Mouse (Mus musculus) mouse embryonic stem cell (cell line): ENCODE measurements around the gene Tex14.
"Not testable (repeated sequence)": the region's sequence is repeated elsewhere in the genome, so short reads cannot be mapped to it uniquely, and the experiment has no call there.

Experiments used
- in situ Hi-C, 2 experiments: fragments of 300-500 bp; cut with MboI; formaldehyde crosslinking; loops; 1 replicate in 1 of 2; 3 replicates in 1 of 2; pipeline ENCODE4 v1.14.3; 2019 to 2020; ENCODE audit warnings: low sequenced_read_pairs in 2 of 2, low pct_unique_long_range_greater_than_20kb in 1 of 2, mixed read lengths in 1 of 2; ENCODE audit not compliant: unreplicated experiment in 1 of 2

Gene Tex14

DNA sequence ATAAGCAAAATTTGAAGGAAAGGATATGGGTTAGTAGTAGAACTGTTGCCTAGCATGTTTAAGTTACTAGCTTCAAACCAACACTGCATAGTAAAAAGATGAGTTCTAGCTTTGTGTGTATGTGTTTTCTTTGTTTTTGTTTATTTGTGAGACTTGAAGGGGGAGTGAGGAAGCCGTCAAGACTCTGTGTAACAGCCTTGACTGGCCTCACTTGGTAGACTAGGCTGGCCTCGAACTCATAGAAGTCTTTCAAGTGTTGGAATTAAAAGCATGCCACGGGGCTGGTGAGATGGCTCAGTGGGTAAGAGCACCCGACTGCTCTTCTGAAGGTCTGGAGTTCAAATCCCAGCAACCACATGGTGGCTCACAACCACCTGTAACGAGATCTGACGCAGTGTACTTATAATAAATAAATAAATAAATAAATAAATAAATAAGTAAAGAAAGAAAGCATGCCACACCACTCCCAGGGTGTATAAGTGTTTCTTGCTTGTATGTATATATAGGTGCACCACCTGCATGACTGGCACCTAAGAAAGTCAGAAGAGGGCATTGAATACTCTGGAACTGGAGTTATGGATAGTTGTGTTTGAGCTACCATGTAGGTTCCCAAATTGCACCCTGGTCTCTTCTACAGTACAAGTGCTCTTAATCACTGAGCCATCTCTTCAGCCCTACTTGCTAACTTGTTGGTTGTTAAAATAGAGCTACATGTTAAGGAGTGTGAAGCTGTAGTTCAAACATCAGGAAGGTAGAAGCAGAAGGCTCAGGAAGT is 18.9 kb downstream of the Tex14 start:
- in situ Hi-C loops = no loop called here

DNA sequence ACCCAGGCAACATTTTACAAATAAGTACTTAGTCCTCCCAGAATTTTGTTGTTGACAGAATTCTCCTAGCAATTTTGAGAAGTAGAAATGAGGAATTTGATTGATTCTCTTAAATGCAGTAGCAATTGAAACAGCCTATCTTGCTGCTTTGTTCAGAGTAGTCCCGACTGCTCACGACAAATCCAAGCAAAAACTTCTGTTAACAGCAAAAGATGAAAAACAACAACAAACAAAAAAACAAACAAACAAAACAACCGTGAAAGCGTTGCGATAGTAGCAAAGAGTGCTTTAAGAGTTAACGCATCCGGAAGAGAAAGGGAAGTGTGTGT is 21.2 kb downstream of the Tex14 start:
- in situ Hi-C loops = no loop called here

DNA sequence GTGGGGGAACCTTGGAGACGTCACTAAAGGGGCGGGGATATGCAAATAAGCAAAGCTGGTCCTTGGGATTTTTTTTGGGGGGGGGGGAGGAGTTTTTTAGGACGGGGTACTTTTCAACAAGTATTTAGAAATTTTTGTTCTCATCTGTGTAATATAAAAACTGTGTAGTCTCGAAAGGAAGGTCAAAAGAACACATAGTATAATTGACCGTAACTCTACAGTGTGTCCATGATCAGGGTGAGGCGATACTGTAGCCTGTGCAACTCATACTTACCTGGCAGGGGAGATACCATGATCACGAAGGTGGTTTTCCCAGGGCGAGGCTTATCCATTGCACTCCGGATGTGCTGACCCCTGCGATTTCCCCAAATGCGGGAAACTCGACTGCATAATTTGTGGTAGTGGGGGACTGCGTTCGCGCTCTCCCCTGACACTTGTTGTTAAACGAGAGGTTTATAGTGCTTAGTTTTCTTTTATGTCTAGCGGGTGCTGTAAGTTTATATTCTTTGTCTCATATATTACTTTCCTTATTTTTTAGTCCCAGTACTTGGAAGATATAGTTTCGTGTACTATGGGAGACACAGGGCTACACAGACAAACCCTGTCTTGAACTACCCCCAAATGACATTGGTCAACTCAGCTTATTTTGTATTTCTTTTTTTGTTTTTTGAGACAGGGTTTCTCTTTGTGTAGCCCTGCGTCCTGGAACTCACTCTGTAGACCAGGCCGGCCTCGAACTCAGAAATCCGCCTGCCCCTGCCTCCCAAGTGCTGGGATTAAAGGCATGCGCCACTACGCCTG is 21.8 kb downstream of the Tex14 start:
- in situ Hi-C loops = not testable (repeated sequence)

DNA sequence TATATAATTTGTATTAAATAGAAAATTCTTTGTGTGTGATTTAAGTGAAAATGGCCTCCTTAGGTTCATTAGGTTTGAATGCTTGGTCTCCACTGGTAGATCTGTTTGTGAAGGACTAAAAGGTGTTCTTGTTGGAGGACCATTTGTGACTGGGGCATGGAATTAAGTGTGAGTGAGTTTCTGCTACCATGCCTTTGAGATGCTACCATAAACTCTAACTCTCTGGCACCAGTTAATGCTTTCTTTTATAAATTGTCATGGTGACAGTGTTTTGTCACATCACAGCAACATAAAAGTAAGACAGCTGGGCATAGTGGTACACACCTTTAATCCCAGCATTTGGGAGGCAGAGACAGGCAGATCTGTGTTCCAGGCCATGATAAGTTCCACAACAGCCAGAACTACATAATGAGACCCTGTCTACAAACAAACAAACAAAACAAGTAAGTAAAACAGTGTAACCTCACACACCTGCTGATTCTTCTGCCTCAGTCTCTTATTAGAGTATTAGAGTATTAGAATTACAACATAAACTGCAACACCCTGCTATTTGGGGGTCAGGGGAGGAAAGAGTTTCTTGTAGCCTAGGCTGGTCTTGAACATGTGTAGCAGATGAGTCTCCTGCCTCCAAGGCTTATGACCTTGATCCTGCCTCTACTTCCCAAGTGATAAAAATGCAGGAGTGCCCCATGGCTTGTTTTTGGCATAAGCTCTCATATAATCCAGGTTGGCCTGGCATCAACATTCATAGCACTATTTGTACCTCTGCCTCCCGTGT is 22.6 kb downstream of the Tex14 start:
- in situ Hi-C loops = no loop called here

DNA sequence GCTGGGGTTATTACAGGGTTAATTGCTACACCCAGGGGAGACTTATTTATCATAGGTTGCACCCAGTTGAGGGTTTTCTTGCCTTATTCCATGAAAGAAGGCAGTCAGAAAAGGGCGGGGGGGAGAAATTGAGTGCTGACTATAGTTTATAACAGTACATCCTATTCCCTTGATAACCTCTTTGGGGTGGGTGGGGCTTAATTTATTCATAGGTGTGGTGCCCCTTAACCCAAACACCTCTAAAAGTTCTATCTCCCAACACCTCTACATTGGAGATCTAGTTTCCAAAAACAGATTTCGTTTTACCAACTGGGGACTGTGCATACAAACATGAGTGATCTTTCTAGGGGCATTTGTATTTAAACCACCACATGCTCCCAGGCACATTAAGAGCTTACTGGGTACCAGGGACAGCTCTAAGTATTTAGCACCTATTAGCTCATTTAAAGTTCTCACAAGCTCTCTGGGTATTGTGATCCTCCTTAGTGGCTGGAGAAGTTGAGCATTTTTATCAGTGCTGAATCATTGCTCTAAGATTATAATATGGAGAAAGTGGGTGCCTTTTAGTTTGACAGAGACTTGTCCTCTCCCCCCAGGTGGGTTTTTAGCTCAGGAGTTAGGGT is 23.3 kb downstream of the Tex14 start:
- in situ Hi-C loops = no loop called here

DNA sequence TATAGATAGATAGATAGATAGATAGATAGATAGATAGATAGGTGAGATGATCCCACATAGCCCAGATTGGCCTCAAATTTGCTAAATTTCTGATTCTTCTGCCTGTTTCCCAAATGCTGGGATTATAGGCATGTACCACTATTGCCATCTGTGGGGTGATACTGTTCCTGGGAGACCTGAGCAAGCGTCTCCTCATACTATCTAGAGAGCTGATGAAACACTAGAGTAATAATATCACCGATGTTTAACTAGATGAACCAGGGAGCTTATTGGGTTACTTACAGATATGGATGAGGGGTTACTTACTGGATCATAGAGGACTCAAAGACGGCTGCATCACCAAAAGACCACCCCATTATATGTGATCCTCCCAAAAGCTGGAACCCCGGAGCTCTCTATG is 24.5 kb downstream of the Tex14 start:
- in situ Hi-C loops = no loop called here

DNA sequence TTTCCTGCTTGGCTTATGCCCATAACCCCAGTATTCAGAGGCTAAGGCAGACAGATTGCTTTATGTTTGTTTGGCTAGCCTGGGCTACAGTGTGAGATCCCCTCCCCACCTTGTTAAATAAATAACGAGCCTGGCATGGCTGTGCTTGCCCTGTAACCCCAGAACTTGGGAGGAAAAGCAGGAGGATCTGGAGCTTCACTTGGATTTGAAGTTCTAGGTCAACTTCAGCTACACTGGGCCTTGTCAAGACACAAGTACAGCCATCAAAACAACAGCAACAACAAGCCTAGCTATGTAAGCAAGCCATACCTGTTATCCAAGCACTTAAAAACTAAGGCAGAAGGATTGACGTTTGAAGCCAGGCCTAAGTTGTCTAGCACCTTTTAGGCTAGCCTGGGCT is 25.5 kb downstream of the Tex14 start:
- in situ Hi-C loops = no loop called here

DNA sequence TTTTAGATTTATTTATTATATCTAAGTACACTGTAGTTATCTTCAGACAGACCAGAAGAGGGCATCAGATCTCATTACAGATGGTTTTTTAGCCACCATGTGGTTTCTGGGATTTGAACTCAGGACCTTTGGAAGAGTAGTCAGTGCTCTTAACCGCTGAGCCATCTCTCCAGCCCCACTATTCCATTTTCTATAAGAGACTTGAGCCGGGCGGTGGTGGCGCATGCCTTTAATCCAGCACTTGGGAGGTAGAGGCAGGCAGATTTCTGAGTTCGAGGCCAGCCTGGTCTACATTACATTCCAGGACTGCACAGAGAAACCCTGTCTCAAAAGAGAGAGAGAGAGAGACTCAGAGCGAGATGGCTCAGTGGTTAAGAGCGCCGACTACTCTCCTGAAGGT is 26.9 kb downstream of the Tex14 start:
- in situ Hi-C loops = not testable (repeated sequence)

DNA sequence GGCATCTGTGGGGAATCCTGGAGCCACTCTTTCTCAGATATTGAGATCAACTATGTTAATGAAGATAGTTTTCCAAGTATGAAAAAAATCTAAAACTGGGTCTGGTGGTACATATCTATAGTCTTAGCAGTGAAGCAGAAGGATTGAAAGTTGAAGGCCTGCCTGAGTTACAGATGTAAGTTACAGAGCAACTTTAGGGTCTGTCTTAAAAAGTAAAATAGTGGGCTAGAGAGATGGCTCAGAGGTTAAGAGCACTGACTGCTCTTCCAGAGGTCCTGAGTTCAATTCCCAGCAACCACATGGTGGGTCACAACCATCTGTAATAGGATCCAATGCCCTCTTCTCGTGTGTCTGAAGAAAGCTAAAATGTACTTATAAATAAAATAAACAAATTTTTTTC is 27.6 kb downstream of the Tex14 start:
- in situ Hi-C loops = no loop called here

DNA sequence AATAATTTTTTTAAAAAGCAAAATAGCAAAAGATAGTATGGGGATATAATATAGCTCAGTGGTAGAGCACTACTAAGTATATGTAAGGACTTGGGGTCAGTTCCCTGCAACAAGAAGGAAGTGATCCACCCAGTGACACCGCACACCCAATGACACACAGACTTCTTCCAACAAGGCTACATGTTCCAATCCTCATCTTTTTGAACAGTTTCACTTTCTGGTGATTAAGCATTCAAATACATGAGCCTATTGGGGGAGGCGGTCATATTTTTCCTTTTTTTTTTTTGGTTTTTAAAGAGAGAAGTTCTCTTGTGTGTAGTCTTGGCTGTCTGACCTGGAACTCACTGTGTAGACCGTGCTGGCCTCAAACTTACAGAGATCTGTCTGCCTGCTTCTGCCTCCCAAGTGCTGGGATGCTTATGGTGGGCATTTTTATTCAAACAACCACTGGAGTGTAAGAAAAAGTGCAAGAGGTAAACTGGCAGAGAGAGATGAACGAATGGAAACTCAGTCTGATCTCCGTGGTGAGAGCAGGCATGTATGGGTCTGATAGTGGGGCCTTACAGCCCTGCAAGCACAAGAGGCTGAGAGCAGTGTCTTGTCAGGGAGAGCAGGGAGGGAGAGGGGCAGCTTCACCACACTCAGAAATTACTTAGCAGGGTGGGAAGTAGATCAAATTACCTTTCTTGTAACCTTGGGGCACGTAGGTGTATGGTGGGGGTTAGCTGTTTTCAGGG is 28.2 kb downstream of the Tex14 start:
- in situ Hi-C loops = no loop called here

DNA sequence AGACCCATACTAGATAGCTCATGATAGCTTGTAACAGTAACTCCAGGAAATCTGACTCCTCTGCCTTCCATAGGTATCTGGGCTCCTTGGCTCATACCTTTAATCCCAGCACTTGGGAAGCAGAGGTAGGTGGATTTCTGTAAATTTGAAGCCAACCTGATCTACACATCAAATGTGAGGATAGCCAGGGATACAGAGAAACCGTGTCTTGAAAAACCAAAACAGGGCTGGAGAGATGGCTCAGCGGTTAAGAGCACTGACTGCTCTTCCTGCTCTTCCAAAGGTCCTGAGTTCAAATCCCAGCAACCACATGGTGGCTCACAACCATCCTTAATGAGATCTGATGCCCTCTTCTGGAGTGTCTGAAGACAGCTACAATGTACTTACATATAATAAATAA is 30.2 kb downstream of the Tex14 start:
- in situ Hi-C loops = not testable (repeated sequence)

DNA sequence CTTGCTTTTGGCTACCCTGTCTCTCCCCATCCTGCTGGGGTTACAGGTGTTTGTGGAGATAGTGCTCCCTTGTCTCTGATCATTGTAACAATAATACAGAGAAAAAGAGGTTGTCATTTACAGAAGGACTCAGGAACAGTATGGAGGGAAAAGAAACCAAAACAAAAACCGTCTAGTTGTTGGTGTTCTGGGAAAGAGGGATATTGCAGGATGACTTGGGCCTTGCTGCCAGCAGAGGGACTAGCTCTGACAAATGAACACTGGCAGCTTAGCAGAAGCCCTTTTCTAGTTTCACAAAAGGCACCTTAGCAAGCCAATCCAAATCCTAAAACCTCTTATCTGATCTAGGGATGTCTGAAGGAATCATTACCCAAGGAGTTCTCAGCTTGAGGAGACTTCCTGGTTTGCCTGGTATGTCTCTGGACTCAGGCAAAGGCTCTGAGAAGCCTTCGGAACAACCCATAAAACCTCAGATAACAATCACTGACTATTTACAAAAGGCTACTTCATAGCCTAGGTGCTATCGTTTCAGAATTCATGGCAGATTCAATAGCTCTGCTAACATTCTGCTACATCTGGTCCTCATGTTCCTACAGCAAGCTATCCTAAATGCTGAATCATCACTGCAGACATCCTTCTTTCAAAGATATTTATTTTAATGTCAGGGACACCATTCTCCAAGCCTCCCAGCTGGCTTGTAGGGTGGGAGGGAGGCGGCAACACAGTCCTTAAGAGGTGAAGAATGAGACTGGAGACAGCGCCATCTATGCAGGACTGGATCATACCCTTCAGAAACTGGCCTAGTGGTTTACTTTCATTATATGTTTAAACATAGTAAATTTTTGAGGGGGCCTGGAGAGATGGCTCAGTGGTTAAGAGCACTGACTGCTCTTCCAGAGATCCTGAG is 31.7 kb downstream of the Tex14 start:
- in situ Hi-C loops = no loop called here

DNA sequence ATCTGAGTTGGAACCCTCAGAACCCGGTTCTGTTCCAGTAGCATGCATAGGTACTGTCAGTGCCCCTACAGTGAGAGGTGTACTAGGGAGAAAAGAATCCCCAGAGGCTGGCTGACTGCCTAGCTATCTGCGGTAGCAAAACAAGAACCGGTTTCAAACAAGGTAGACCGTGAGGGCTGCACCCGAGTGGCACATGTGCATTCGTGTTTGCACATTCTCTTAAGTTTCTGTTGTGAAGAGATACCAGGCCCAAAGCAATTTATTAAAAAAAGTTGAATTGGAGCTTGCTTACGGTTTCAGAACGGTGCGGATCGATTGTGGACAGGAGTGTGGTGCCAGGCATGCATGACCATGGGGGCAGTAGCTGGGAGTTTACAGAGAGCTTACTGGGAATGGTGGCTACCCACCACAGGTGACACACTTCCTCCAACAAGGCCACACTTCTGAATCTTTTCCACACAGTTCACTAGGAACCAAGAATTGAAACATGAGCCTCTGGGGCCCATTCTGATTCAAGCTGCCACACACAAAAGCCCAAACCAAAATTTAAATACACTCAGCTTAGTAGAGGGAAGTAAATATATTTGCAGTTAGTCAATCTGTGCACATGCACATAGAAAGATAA is 35.0 kb downstream of the Tex14 start:
- in situ Hi-C loops = no loop called here

DNA sequence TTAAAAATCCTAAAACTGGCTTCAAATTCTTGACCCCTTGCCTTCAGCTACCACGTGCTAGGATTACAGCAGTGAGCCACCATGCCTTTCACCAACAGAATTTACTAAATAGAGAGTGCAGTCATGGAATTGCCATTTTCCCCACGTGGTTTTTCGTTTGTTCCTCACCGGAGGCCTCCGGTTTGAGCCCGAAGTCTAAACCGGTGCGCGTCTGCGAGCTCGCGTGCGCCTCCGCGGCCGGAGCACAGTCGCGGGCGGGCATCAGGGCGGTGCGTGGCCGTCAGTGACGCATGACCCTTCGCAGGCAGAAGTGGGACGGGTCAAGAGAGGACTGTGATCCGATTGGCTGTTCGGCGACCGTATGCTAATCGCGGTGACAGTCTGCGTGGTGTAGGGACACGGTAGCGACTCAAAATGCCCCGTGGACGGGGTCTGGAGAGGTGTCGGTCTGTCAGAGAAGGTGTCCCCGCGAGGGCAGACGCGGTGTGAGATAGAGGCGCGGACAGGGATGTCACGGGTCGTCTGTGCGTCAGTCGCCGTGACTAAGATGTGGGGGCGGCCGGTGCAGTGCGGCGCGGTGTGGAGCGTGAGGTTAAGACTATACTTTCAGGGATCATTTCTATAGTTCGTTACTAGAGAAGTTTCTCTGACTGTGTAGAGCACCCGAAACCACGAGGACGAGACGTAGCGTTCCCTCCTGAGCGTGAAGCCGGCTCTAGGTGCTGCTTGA is 37.9 kb downstream of the Tex14 start:
- in situ Hi-C loops = not testable (repeated sequence)

DNA sequence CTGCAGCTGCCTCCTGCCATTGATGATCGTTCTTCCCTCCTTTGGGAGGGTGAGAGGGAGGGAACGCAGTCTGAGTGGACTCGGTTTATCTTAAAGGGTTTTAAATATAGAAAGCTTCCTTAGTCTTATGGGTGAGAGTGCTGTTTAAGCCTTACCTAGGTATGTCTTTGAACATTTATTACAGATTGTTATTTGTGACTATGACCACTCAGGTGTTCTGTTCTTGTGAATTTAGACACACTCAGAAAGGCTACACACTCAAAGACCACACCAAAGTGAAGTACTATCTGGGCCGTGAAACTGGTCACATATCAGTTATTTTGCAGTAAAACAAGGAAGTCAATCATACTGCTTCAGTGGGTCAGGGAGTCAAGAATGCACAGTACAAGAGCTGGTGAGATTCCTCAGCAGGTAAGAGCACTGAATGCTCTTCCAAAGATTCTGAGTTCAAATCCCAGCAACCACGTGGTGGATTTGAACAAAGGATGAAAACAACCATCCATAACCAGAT is 38.6 kb downstream of the Tex14 start:
- in situ Hi-C loops = no loop called here

DNA sequence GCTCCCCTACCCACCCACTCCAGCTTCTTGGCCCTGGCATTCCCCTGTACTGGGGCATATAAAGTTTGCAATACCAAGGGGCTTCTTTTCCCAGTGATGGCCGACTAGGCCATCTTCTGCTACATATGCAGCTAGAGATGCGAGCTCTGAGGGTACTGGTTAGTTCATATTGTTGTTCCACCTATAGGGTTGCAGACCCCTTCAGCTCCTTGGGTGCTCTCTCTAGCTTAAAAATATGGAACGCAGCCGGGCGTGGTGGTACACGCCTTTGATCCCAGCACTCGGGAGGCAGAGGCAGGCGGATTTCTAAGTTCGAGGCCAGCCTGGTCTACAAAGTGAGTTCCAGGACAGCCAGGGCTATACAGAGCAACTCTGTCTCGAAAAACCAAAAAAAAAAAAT is 39.2 kb downstream of the Tex14 start:
- in situ Hi-C loops = not testable (repeated sequence)
